Mouse (Mus musculus): ENCODE data around the gene 4833427G06Rik. TPM values are rescaled to one million over a fixed set of nuclear protein-coding genes. Genes with fewer than 3 reads are reported as not detected.

Gene 4833427G06Rik
- polyA plus RNA-seq, 2 experiments from 2014 or later = not detected

GRCm38 (mm10) chr9:51060601-51061000, 41.3 kb downstream of the 4833427G06Rik start, which contains the start of gene Btg4:
Gene Btg4, plus strand, starts transcription at chr9:51060901.
- no peak for ATAC-seq

- no peak for ATAC-seq
These were observed 42.8 kb downstream of the 4833427G06Rik start for GRCm38 (mm10) chr9:51058951-51059521.

GRCm38 (mm10) chr9:51056360-51057324, 45.2 kb downstream of the 4833427G06Rik start:
- no peak for ATAC-seq

DNA sequence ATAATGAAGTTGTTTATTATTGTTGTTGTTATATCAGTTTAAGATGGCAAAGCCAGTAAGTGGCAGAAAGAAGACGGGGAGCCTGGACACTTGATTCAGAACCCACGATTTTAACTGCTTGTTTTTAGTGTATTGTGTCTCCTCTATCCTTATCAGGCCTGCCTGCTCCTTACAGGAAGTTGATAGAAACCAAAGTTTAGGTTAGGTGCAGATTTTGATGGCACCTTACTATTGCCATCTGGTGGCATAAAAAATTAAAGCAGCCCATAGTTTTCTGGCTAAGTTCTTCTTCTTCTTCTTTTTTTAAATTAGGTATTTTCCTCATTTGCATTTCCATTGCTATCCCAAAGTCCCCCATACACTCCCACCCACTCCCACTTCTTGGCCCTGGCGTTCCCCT, 49.7 kb downstream of the 4833427G06Rik start:
- ATAC-seq = peak; percentile 80

- ATAC-seq = no peak
These were observed 59.7 kb downstream of the 4833427G06Rik start for GRCm38 (mm10) chr9:51042136-51042535.

GRCm38 (mm10) chr9:51041491-51041980, 60.3 kb downstream of the 4833427G06Rik start:
- ATAC-seq = no peak

DNA sequence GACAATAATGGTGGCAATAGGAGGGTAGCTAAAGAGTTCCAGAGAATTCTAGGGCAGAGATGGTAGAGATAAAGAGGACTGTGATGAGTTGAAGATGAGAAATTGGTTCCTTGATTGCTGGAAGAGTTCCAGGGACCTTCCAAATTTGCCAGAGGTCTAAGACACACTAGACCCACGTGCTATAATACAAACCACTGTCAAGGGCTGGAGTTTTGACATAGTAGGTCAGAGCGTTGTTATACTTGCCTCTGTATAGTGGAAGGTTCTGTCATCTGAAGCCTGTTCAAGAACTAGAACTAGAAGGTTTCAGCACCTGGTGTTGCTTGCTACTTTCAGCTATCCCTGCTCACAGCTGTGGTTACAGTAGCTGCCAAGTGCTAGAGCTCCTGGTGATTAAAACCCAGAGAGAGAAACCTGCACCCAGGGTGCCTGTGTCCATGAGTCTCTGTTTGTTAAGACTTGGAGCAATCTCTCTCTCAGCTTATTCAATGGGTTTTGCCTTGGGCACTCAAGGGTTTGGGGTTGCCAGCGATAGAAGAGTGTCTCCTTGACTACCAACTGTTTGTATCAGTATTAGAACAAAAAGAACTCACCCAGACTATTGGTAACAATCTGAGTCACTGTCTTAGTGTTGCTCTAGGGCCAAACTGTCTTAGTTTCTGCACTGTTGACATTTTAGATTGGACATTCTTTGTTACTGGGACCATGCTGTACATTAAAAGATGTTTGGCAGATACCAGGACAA, 68.9 kb downstream of the 4833427G06Rik start:
- peak; percentile 76 for ATAC-seq

- no peak for ATAC-seq
These were observed 69.6 kb downstream of the 4833427G06Rik start for GRCm38 (mm10) chr9:51032291-51032690.

GRCm38 (mm10) chr9:51031603-51032002, 70.3 kb downstream of the 4833427G06Rik start:
- no peak for ATAC-seq

Other genes starting within 250 kb of the 4833427G06Rik start
- gene Sik2, start 93.0 kb downstream of the 4833427G06Rik start, polyA plus RNA-seq (2017; shearing (Covaris generic)) = 10 to 100 TPM; 18.9 to 22.2 TPM
- not detected for gene Btg4, start 41.2 kb downstream of the 4833427G06Rik start, polyA plus RNA-seq (2017; shearing (Covaris generic))
- gene Layn, start 25.0 kb downstream of the 4833427G06Rik start, polyA plus RNA-seq (2017; shearing (Covaris generic)) = not detected
- gene Gm32742, start 63.4 kb upstream of the 4833427G06Rik start, polyA plus RNA-seq (2017; shearing (Covaris generic)) = under 1 TPM in 1 of 2 experiments, not detected in 1; 0.13 TPM
- gene Pou2af1, start 111.6 kb upstream of the 4833427G06Rik start, polyA plus RNA-seq (2017; shearing (Covaris generic)) = 1 to 10 TPM; 2.1 to 9.5 TPM
- gene Colca2, start 176.5 kb upstream of the 4833427G06Rik start, polyA plus RNA-seq (2017; shearing (Covaris generic)) = under 1 TPM in 1 of 2 experiments, not detected in 1; 0.26 TPM
- gene 1810046K07Rik, start 226.8 kb upstream of the 4833427G06Rik start, polyA plus RNA-seq (2017; shearing (Covaris generic)) = not detected